Mouse (Mus musculus) embryonic fibroblast, embryonic 13.5 days (primary cell): Measurements from ENCODE around the gene Rab35.

Experiments
- CTCF ChIP-seq: IDR thresholded peaks from 2 replicates; pipeline ENCODE4 v1.5.1; 2011; ENCODE audit warnings: mild to moderate bottlenecking, control low read depth, low read length, moderate library complexity, borderline replicate concordance; ENCODE audit not compliant: insufficient read depth
- POLR2A ChIP-seq: IDR thresholded peaks from 2 replicates; pipeline ENCODE4 v1.6.1; 2011; ENCODE audit warnings: low read depth, mild to moderate bottlenecking, control low read depth, low read length, moderate library complexity

- TF ChIP-seq CTCF (no peak), POLR2A (no peak)
Measured at GRCm38 (mm10) chr5:115658352-115658751, 26.6 kb downstream of the Rab35 start.
